Mouse (Mus musculus): ENCODE measurements at regions not wholly inside any gene's neighbourhood (a gene's known extent, or its start where the extent isn't known, plus 50 kb on each side); places are given as distances from the start of the nearest gene placed in this dataset.

- 83% methylated on average over 9 of the region's 9 CpGs for WGBS
- ATAC-seq (replicated peaks; ENCODE audit: insufficient number of reproducible peaks, low FRiP score, low TSS enrichment, low read depth) (no peak), DNase-seq (ENCODE audit: low spot score) (no peak)
- H3K9ac ChIP-seq (replicated peaks; ENCODE audit: low read length) = no peak overlapping the region
- H3K4me1 ChIP-seq (ENCODE audit: control insufficient read depth, insufficient read depth, low read length) = no peaks in the 10 kb centered on the region
- no peaks in the 10 kb centered on the region for H3K27me3 ChIP-seq (ENCODE audit: control insufficient read depth, insufficient read depth, low read length)
- H3K27ac ChIP-seq (replicated peaks; ENCODE audit: low read depth, low read length) = no peak overlapping the region
- H3K9me3 ChIP-seq (replicated peaks; ENCODE audit: control insufficient read depth, low read length) = no peaks in the 10 kb centered on the region
- no peak overlapping the region for H3K4me3 ChIP-seq (ENCODE audit: low read depth, low read length)
- H3K36me3 ChIP-seq (replicated peaks; ENCODE audit: control insufficient read depth, insufficient read depth, low read depth, low read length) = no peaks in the 10 kb centered on the region
- no peak overlapping the region for H3K4me2 ChIP-seq (ENCODE audit: low read depth, low read length)
Observed at GRCm38 (mm10) chr5:106067124-106067551, 190.8 kb downstream of the Zfp326 start.

- Histone ChIP-seq H3K36me3 (replicated peaks; ENCODE audit: control insufficient read depth, insufficient read depth, low read depth, low read length) (no peaks in the 10 kb centered on the region), H3K27ac (replicated peaks; ENCODE audit: low read depth, low read length) (no peak overlapping the region), H3K4me3 (ENCODE audit: low read depth, low read length) (no peak overlapping the region), H3K9ac (replicated peaks; ENCODE audit: low read length) (no peak overlapping the region), H3K4me2 (ENCODE audit: low read depth, low read length) (no peak overlapping the region), H3K4me1 (ENCODE audit: control insufficient read depth, insufficient read depth, low read length) (no peaks in the 10 kb centered on the region), H3K9me3 (replicated peaks; ENCODE audit: control insufficient read depth, low read length) (no peaks in the 10 kb centered on the region), H3K27me3 (ENCODE audit: control insufficient read depth, insufficient read depth, low read length) (no peaks in the 10 kb centered on the region)
- ATAC-seq (replicated peaks; ENCODE audit: insufficient number of reproducible peaks, low FRiP score, low TSS enrichment, low read depth) = no peak
- DNase-seq (ENCODE audit: low spot score) = no peak
Observed at GRCm38 (mm10) chr5:106066706-106067105, 190.3 kb downstream of the Zfp326 start.

- 81% methylated on average over 7 of the region's 7 CpGs for WGBS
- Histone ChIP-seq H3K4me3 (ENCODE audit: low read depth, low read length) (no peak overlapping the region), H3K27ac (replicated peaks; ENCODE audit: low read depth, low read length) (no peak overlapping the region), H3K27me3 (ENCODE audit: control insufficient read depth, insufficient read depth, low read length) (no peaks in the 10 kb centered on the region), H3K9ac (replicated peaks; ENCODE audit: low read length) (no peak overlapping the region), H3K9me3 (replicated peaks; ENCODE audit: control insufficient read depth, low read length) (no peaks in the 10 kb centered on the region), H3K4me2 (ENCODE audit: low read depth, low read length) (no peak overlapping the region), H3K36me3 (replicated peaks; ENCODE audit: control insufficient read depth, insufficient read depth, low read depth, low read length) (no peaks in the 10 kb centered on the region), H3K4me1 (ENCODE audit: control insufficient read depth, insufficient read depth, low read length) (no peaks in the 10 kb centered on the region)
- ATAC-seq (replicated peaks; ENCODE audit: insufficient number of reproducible peaks, low FRiP score, low TSS enrichment, low read depth) (no peak), DNase-seq (ENCODE audit: low spot score) (no peak)
Observed at GRCm38 (mm10) chr5:106064366-106064765, 188.0 kb downstream of the Zfp326 start.

GRCm38 (mm10) chr5:106062926-106063325, 186.6 kb downstream of the Zfp326 start:
- Histone ChIP-seq H3K4me1 (ENCODE audit: control insufficient read depth, insufficient read depth, low read length) (no peaks in the 10 kb centered on the region), H3K27ac (replicated peaks; ENCODE audit: low read depth, low read length) (no peak overlapping the region), H3K4me3 (ENCODE audit: low read depth, low read length) (no peak overlapping the region), H3K9ac (replicated peaks; ENCODE audit: low read length) (no peak overlapping the region), H3K27me3 (ENCODE audit: control insufficient read depth, insufficient read depth, low read length) (no peaks in the 10 kb centered on the region), H3K4me2 (ENCODE audit: low read depth, low read length) (no peak overlapping the region), H3K9me3 (replicated peaks; ENCODE audit: control insufficient read depth, low read length) (no peaks in the 10 kb centered on the region), H3K36me3 (replicated peaks; ENCODE audit: control insufficient read depth, insufficient read depth, low read depth, low read length) (no peaks in the 10 kb centered on the region)
- DNase-seq (ENCODE audit: low spot score) (no peak), ATAC-seq (replicated peaks; ENCODE audit: insufficient number of reproducible peaks, low FRiP score, low TSS enrichment, low read depth) (no peak)
- 81% methylated on average over 6 of the region's 6 CpGs for WGBS

- WGBS = 26% methylated on average over 9 of the region's 9 CpGs
- DNase-seq (ENCODE audit: low spot score) = no peak
- Histone ChIP-seq H3K4me1 (ENCODE audit: control insufficient read depth, insufficient read depth, low read length) (no peaks in the 10 kb centered on the region), H3K36me3 (replicated peaks; ENCODE audit: control insufficient read depth, insufficient read depth, low read depth, low read length) (no peaks in the 10 kb centered on the region), H3K27me3 (ENCODE audit: control insufficient read depth, insufficient read depth, low read length) (no peaks in the 10 kb centered on the region), H3K9ac (replicated peaks; ENCODE audit: low read length) (no peak overlapping the region), H3K9me3 (replicated peaks; ENCODE audit: control insufficient read depth, low read length) (no peaks in the 10 kb centered on the region), H3K4me2 (ENCODE audit: low read depth, low read length) (no peak overlapping the region), H3K27ac (replicated peaks; ENCODE audit: low read depth, low read length) (no peak overlapping the region), H3K4me3 (ENCODE audit: low read depth, low read length) (no peak overlapping the region)
- ATAC-seq (replicated peaks; ENCODE audit: insufficient number of reproducible peaks, low FRiP score, low TSS enrichment, low read depth) = no peak
Observed at GRCm38 (mm10) chr5:106056631-106057030, 180.3 kb downstream of the Zfp326 start.

GRCm38 (mm10) chr5:106055221-106055620, 178.9 kb downstream of the Zfp326 start:
- 64% methylated on average over 8 of the region's 8 CpGs for WGBS
- H3K4me1 ChIP-seq (ENCODE audit: control insufficient read depth, insufficient read depth, low read length) = no peaks in the 10 kb centered on the region
- H3K9ac ChIP-seq (replicated peaks; ENCODE audit: low read length) = no peak overlapping the region
- H3K27me3 ChIP-seq (ENCODE audit: control insufficient read depth, insufficient read depth, low read length) = no peaks in the 10 kb centered on the region
- H3K4me3 ChIP-seq (ENCODE audit: low read depth, low read length) = no peak overlapping the region
- DNase-seq (ENCODE audit: low spot score) = no peak
- H3K9me3 ChIP-seq (replicated peaks; ENCODE audit: control insufficient read depth, low read length) = no peaks in the 10 kb centered on the region
- H3K27ac ChIP-seq (replicated peaks; ENCODE audit: low read depth, low read length) = no peak overlapping the region
- no peaks in the 10 kb centered on the region for H3K36me3 ChIP-seq (replicated peaks; ENCODE audit: control insufficient read depth, insufficient read depth, low read depth, low read length)
- ATAC-seq (replicated peaks; ENCODE audit: insufficient number of reproducible peaks, low FRiP score, low TSS enrichment, low read depth) = no peak
- no peak overlapping the region for H3K4me2 ChIP-seq (ENCODE audit: low read depth, low read length)

GRCm38 (mm10) chr5:106051026-106051425, 174.7 kb downstream of the Zfp326 start:
- no peaks in the 10 kb centered on the region for H3K9me3 ChIP-seq (replicated peaks; ENCODE audit: control insufficient read depth, low read length)
- no peak for DNase-seq (ENCODE audit: low spot score)
- no peak overlapping the region for H3K27ac ChIP-seq (replicated peaks; ENCODE audit: low read depth, low read length)
- no peak overlapping the region for H3K4me2 ChIP-seq (ENCODE audit: low read depth, low read length)
- no peaks in the 10 kb centered on the region for H3K4me1 ChIP-seq (ENCODE audit: control insufficient read depth, insufficient read depth, low read length)
- no peak overlapping the region for H3K4me3 ChIP-seq (ENCODE audit: low read depth, low read length)
- H3K9ac ChIP-seq (replicated peaks; ENCODE audit: low read length) = no peak overlapping the region
- H3K27me3 ChIP-seq (ENCODE audit: control insufficient read depth, insufficient read depth, low read length) = no peaks in the 10 kb centered on the region
- no peak for ATAC-seq (replicated peaks; ENCODE audit: insufficient number of reproducible peaks, low FRiP score, low TSS enrichment, low read depth)
- WGBS = 90% methylated on average over 8 of the region's 8 CpGs
- H3K36me3 ChIP-seq (replicated peaks; ENCODE audit: control insufficient read depth, insufficient read depth, low read depth, low read length) = no peaks in the 10 kb centered on the region

- H3K36me3 ChIP-seq (replicated peaks; ENCODE audit: control insufficient read depth, insufficient read depth, low read depth, low read length) = no peaks in the 10 kb centered on the region
- DNase-seq (ENCODE audit: low spot score) = no peak
- WGBS = 83% methylated on average over 12 of the region's 12 CpGs
- H3K27me3 ChIP-seq (ENCODE audit: control insufficient read depth, insufficient read depth, low read length) = no peaks in the 10 kb centered on the region
- no peak overlapping the region for H3K4me2 ChIP-seq (ENCODE audit: low read depth, low read length)
- H3K4me3 ChIP-seq (ENCODE audit: low read depth, low read length) = no peak overlapping the region
- no peaks in the 10 kb centered on the region for H3K4me1 ChIP-seq (ENCODE audit: control insufficient read depth, insufficient read depth, low read length)
- no peak overlapping the region for H3K27ac ChIP-seq (replicated peaks; ENCODE audit: low read depth, low read length)
- no peak for ATAC-seq (replicated peaks; ENCODE audit: insufficient number of reproducible peaks, low FRiP score, low TSS enrichment, low read depth)
- no peak overlapping the region for H3K9ac ChIP-seq (replicated peaks; ENCODE audit: low read length)
- no peaks in the 10 kb centered on the region for H3K9me3 ChIP-seq (replicated peaks; ENCODE audit: control insufficient read depth, low read length)
Observed at GRCm38 (mm10) chr5:106044878-106045585, 168.7 kb downstream of the Zfp326 start.
